Mouse (Mus musculus) liver, embryonic 14.5 days (tissue): ENCODE measurements at regions not wholly inside any gene's neighbourhood (a gene's known extent, or its start where the extent isn't known, plus 50 kb on each side); places are given as distances from the start of the nearest gene placed in this dataset.

ENCODE experiments used
- ATAC-seq: fragments of 200-750 bp; cut with Nextera tagmentation; 2 replicates; pipeline ENCODE4 v1.8.0; 2017; ENCODE audit warnings: moderate number of reproducible peaks, mild to moderate bottlenecking, moderate library complexity; ENCODE audit not compliant: insufficient read depth
- DNase-seq, 3 experiments: peaks; one replicate each; pipeline ENCODE4 v3.0.0-alpha.2; 2012 to 2013; ENCODE audit warnings: low read depth in 3 of 3, low spot score in 3 of 3
- H3K27ac ChIP-seq: fragments of 300-500 bp; sonication (generic); 2 replicates; pipeline ENCODE4 v1.5.1; 2014; ENCODE audit warnings: moderate library complexity, mild to moderate bottlenecking, control low read depth, inconsistent platforms
- H3K27me3 ChIP-seq: fragments of 300-500 bp; sonication (generic); 2 replicates; pipeline ENCODE4 v1.6.1; 2014; ENCODE audit warnings: mild to moderate bottlenecking, low read length, moderate library complexity; ENCODE audit not compliant: control insufficient read depth, insufficient read depth
- H3K36me3 ChIP-seq: fragments of 300-500 bp; sonication (generic); replicated peaks from 2 replicates; pipeline ENCODE4 v1.6.1; 2014; ENCODE audit warnings: low read depth; ENCODE audit not compliant: control insufficient read depth, insufficient read depth
- H3K4me1 ChIP-seq, 2 experiments: fragments of 200-500 bp in 1 of 2; fragments of 300-500 bp in 1 of 2; sonication (generic) in 1 of 2; replicated peaks; 2 replicates each; pipeline ENCODE4 v1.6.1; 2012 to 2014; ENCODE audit warnings: antibody characterized with exemption in 1 of 2, inconsistent platforms in 1 of 2, low read length in 1 of 2; ENCODE audit not compliant: control insufficient read depth in 2 of 2, insufficient read depth in 2 of 2
- H3K4me2 ChIP-seq: fragments of 300-500 bp; sonication (generic); 2 replicates; pipeline ENCODE4 v1.6.1; 2014; ENCODE audit warnings: low read depth, mild to moderate bottlenecking, control low read depth, moderate library complexity
- H3K4me3 ChIP-seq, 2 experiments: fragments of 200-500 bp in 1 of 2; fragments of 300-500 bp in 1 of 2; sonication (generic) in 1 of 2; 2 replicates each; pipeline ENCODE4 v1.5.1; 2012 to 2014; ENCODE audit warnings: low read depth in 2 of 2, low read length in 2 of 2, mild to moderate bottlenecking in 2 of 2, control low read depth in 1 of 2, inconsistent platforms in 1 of 2, moderate library complexity in 1 of 2; ENCODE audit not compliant: insufficient read depth in 1 of 2
- H3K9ac ChIP-seq: fragments of 300-500 bp; sonication (generic); replicated peaks from 2 replicates; pipeline ENCODE4 v1.6.1; 2014; ENCODE audit warnings: mild to moderate bottlenecking, control low read depth, moderate library complexity
- H3K9me3 ChIP-seq: fragments of 300-500 bp; sonication (generic); 2 replicates; pipeline ENCODE4 v1.6.1; 2016; ENCODE audit warnings: low read length, mixed read lengths; ENCODE audit not compliant: control insufficient read depth
- CTCF ChIP-seq: IDR thresholded peaks from 2 replicates; pipeline ENCODE4 v1.5.1; 2016; ENCODE audit warnings: antibody characterized with exemption, low read depth, control low read depth
- EP300 ChIP-seq: IDR thresholded peaks from 2 replicates; pipeline ENCODE4 v1.6.1; 2016; ENCODE audit warnings: antibody characterized with exemption, low read depth
- WGBS: fragments of 180-500 bp; shearing (Covaris S2); extraction: QIAGEN DNeasy Blood & Tissue Kit; methylation state at CpG from one replicate; pipeline ENCODE4 v1.1.7; 2014; ENCODE audit not compliant: insufficient replicate concordance; 5-methylcytosine and 5-hydroxymethylcytosine counted together

GRCm38 (mm10) chr3:37903482-37903881 lies 179.2 kb upstream of the Gm5148 start:
- no peaks in the 10 kb centered on the region for H3K9me3 ChIP-seq
- no peak for ATAC-seq
- H3K27me3 ChIP-seq = no peaks in the 10 kb centered on the region
- H3K4me3 ChIP-seq = no peak overlapping the region
- H3K36me3 ChIP-seq = no peaks in the 10 kb centered on the region
- DNase-seq = peak in 1 of 3 experiments; percentile 17
- peaks cover 0 to 23% of the 10 kb centered on the region in 2 experiments; a peak in 2 of 4 replicates for H3K4me1 ChIP-seq
- H3K27ac ChIP-seq = no peak overlapping the region
- H3K9ac ChIP-seq = no peak overlapping the region
- TF ChIP-seq CTCF = no peak
- TF ChIP-seq EP300 = no peak
- no peak overlapping the region for H3K4me2 ChIP-seq
- WGBS = 44% methylated on average over 3 of the region's 3 CpGs

- Histone ChIP-seq H3K27ac (no peak overlapping the region), H3K36me3 (no peaks in the 10 kb centered on the region), H3K27me3 (no peaks in the 10 kb centered on the region), H3K4me1 (peaks cover 0 to 21% of the 10 kb centered on the region in 2 experiments; a peak in 2 of 4 replicates), H3K9me3 (no peaks in the 10 kb centered on the region), H3K4me3 (no peak overlapping the region), H3K9ac (no peak overlapping the region), H3K4me2 (no peak overlapping the region)
- TF ChIP-seq EP300 = no peak
- DNase-seq = no peak
- 72% methylated on average over 4 of the region's 4 CpGs for WGBS
- ATAC-seq = no peak
These were observed 178.7 kb upstream of the Gm5148 start for GRCm38 (mm10) chr3:37903021-37903420.

GRCm38 (mm10) chr3:37897392-37897791 lies 173.1 kb upstream of the Gm5148 start:
- 0 out of 4 replicates have a peak, but pooled peaks cover 0 to 2% of the 10 kb centered on the region in 2 experiments for H3K4me1 ChIP-seq
- no peaks in the 10 kb centered on the region for H3K9me3 ChIP-seq
- H3K27ac ChIP-seq = no peak overlapping the region
- H3K4me3 ChIP-seq = no peak overlapping the region
- no peak for ATAC-seq
- H3K9ac ChIP-seq = no peak overlapping the region
- DNase-seq = no peak
- no peaks in the 10 kb centered on the region for H3K27me3 ChIP-seq
- H3K4me2 ChIP-seq = no peak overlapping the region
- 32% methylated on average over 3 of the region's 3 CpGs for WGBS
- no peak for TF ChIP-seq CTCF
- TF ChIP-seq EP300 = no peak
- H3K36me3 ChIP-seq = no peaks in the 10 kb centered on the region

- Histone ChIP-seq H3K9ac (no peak overlapping the region), H3K4me1 (0 out of 4 replicates have a peak, but pooled peaks cover 0 to 2% of the 10 kb centered on the region in 2 experiments), H3K4me2 (peak overlapping the region; percentile 1; the same call in 1 of the 2 replicates), H3K4me3 (no peak overlapping the region), H3K27ac (no peak overlapping the region), H3K36me3 (no peaks in the 10 kb centered on the region), H3K9me3 (no peaks in the 10 kb centered on the region), H3K27me3 (no peaks in the 10 kb centered on the region)
- 7% methylated on average over 17 of the region's 17 CpGs for WGBS
- ATAC-seq = no peak
- DNase-seq = no peak
- TF ChIP-seq CTCF = no peak
- no peak for TF ChIP-seq EP300
These were observed 172.6 kb upstream of the Gm5148 start for GRCm38 (mm10) chr3:37896821-37897311.

GRCm38 (mm10) chr3:37894599-37894998 lies 170.3 kb upstream of the Gm5148 start:
- ATAC-seq (no peak), DNase-seq (no peak)
- no peaks in the 10 kb centered on the region for H3K27me3 ChIP-seq
- no peak overlapping the region for H3K4me2 ChIP-seq
- H3K9ac ChIP-seq = no peak overlapping the region
- H3K36me3 ChIP-seq = no peaks in the 10 kb centered on the region
- no peaks in the 10 kb centered on the region for H3K9me3 ChIP-seq
- H3K4me1 ChIP-seq = 0 out of 4 replicates have a peak, but pooled peaks cover 0 to 2% of the 10 kb centered on the region in 2 experiments
- no peak overlapping the region for H3K27ac ChIP-seq
- no peak overlapping the region for H3K4me3 ChIP-seq
- WGBS = 63% methylated on average over 2 of the region's 2 CpGs
- no peak for TF ChIP-seq EP300
